9 mouse cellular contexts compared by ENCODE assay signal in genomic region chr17:8340407-8341359, GRCm38 (mm10). TPM values are rescaled to one million over a fixed set of nuclear protein-coding genes. Genes with fewer than 3 reads are reported as not detected.
DNase-seq lines count a peak whose midpoint lies in the region; ATAC-seq lines count a peak whose summit lies in the region.
"Had no signal": no experiment of that assay in that cellular context is flagged by ENCODE, and none has a peak within 500 bp of the region (broad histone marks: within the 10 kb centered on the region; RNA-seq: fewer than 3 reads in every experiment).

No protein-coding gene starts in this region.

- H3K4me2 ChIP-seq in forebrain, embryonic 16.5 days (ENCODE audit: low read length): peak overlapping the region; percentile 91
- H3K4me2 ChIP-seq in intestine, embryonic 15.5 days (replicated peaks): peak overlapping the region; percentile 99
- peak overlapping the region; percentile 62 for H3K4me2 ChIP-seq in liver, embryonic 13.5 days
- peak overlapping the region; percentile 98 for H3K4me2 ChIP-seq in neural tube, embryonic 12.5 days (replicated peaks)

- 1% methylated on average over 75 of the region's 92 CpGs for WGBS in heart, embryonic 10.5 days
- under 1% methylated on average over 65 of the region's 92 CpGs for WGBS in forebrain, embryonic 16.5 days
- under 1% methylated on average over 50 of the region's 92 CpGs for WGBS in intestine, embryonic 15.5 days
- WGBS in liver, embryonic 13.5 days (ENCODE audit: insufficient replicate concordance): 2% methylated on average over 71 of the region's 92 CpGs
- WGBS in neural tube, embryonic 12.5 days: under 1% methylated on average over 77 of the region's 92 CpGs

- H3K27me3 ChIP-seq in heart, embryonic 10.5 days (ENCODE audit: insufficient read depth, poor library complexity, severe bottlenecking): peaks cover 76% of the 10 kb centered on the region
- no peaks in the 10 kb centered on the region for H3K27me3 ChIP-seq in forebrain, embryonic 16.5 days (replicated peaks; ENCODE audit: control insufficient read depth, insufficient read depth, low read length)
- H3K27me3 ChIP-seq in intestine, embryonic 15.5 days (replicated peaks): peaks cover 44% of the 10 kb centered on the region
- H3K27me3 ChIP-seq in liver, embryonic 13.5 days: peaks cover 53% of the 10 kb centered on the region
- peaks cover 44% of the 10 kb centered on the region for H3K27me3 ChIP-seq in neural tube, embryonic 12.5 days (replicated peaks)
- H3K27me3 ChIP-seq: CH12.LX had no signal

- H3K36me3 ChIP-seq in heart, embryonic 10.5 days: no peaks in the 10 kb centered on the region
- no peaks in the 10 kb centered on the region for H3K36me3 ChIP-seq in forebrain, embryonic 16.5 days (ENCODE audit: control insufficient read depth, insufficient read depth)
- no peaks in the 10 kb centered on the region for H3K36me3 ChIP-seq in intestine, embryonic 15.5 days
- H3K36me3 ChIP-seq in liver, embryonic 13.5 days: no peaks in the 10 kb centered on the region
- H3K36me3 ChIP-seq in neural tube, embryonic 12.5 days: no peaks in the 10 kb centered on the region

- H3K27ac ChIP-seq in heart, embryonic 10.5 days: peak overlapping the region; percentile 74
- peak overlapping the region; percentile 82 for H3K27ac ChIP-seq in forebrain, embryonic 16.5 days (ENCODE audit: low read length)
- H3K27ac ChIP-seq in intestine, embryonic 15.5 days: no peak overlapping the region
- no peak overlapping the region for H3K27ac ChIP-seq in liver, embryonic 13.5 days
- no peak overlapping the region for H3K27ac ChIP-seq in neural tube, embryonic 12.5 days

- DNase-seq in heart, embryonic 10.5 days (ENCODE audit: low spot score): no peak
- no peak for DNase-seq in heart, adult 9 months (ENCODE audit: low spot score in 2 of 2)
- DNase-seq in cerebellum, adult 11-12 months: peak; percentile 35
- DNase-seq in liver, embryonic 13.5 days: no peak
- DNase-seq in spleen, postnatal 36 days (ENCODE audit: low spot score in 2 of 2): no peak

- H3K9me3 ChIP-seq in heart, embryonic 10.5 days: no peaks in the 10 kb centered on the region
- H3K9me3 ChIP-seq in forebrain, embryonic 16.5 days (ENCODE audit: control insufficient read depth, low read length): no peaks in the 10 kb centered on the region
- H3K9me3 ChIP-seq in intestine, embryonic 15.5 days: no peaks in the 10 kb centered on the region
- H3K9me3 ChIP-seq in liver, embryonic 13.5 days (replicated peaks): no peaks in the 10 kb centered on the region
- H3K9me3 ChIP-seq in neural tube, embryonic 12.5 days: no peaks in the 10 kb centered on the region

- peak overlapping the region; percentile 71 for H3K4me3 ChIP-seq in heart, embryonic 10.5 days
- peak overlapping the region; percentile 70 for H3K4me3 ChIP-seq in forebrain, embryonic 16.5 days (replicated peaks; ENCODE audit: low read length)
- peak overlapping the region; percentile 50 for H3K4me3 ChIP-seq in intestine, embryonic 15.5 days (replicated peaks)
- H3K4me3 ChIP-seq in liver, embryonic 13.5 days (replicated peaks): peak overlapping the region; percentile 47
- peak overlapping the region; percentile 62 for H3K4me3 ChIP-seq in neural tube, embryonic 12.5 days

- H3K9ac ChIP-seq in forebrain, embryonic 16.5 days (replicated peaks; ENCODE audit: low read depth, low read length): peak overlapping the region; percentile 92
- H3K9ac ChIP-seq in intestine, embryonic 15.5 days: peak overlapping the region; percentile 54
- no peak overlapping the region for H3K9ac ChIP-seq in liver, embryonic 13.5 days
- peak overlapping the region; percentile 79 for H3K9ac ChIP-seq in neural tube, embryonic 12.5 days

- ATAC-seq in forebrain, embryonic 16.5 days: peak; percentile 81
- ATAC-seq in intestine, embryonic 15.5 days: peak; percentile 69
- ATAC-seq in liver, embryonic 13.5 days (ENCODE audit: low read depth): no peak
- ATAC-seq in neural tube, embryonic 12.5 days (ENCODE audit: low FRiP score, low read depth): peak; percentile 80

- peaks cover 17% of the 10 kb centered on the region for H3K4me1 ChIP-seq in heart, embryonic 10.5 days
- peaks cover 30% of the 10 kb centered on the region for H3K4me1 ChIP-seq in forebrain, embryonic 16.5 days (replicated peaks; ENCODE audit: control insufficient read depth, insufficient read depth, low read length)
- H3K4me1 ChIP-seq in intestine, embryonic 15.5 days (replicated peaks): peaks cover 15% of the 10 kb centered on the region
- H3K4me1 ChIP-seq in liver, embryonic 13.5 days (replicated peaks): peaks cover 11% of the 10 kb centered on the region; the same call in 1 of the 2 replicates
- H3K4me1 ChIP-seq in neural tube, embryonic 12.5 days: peaks cover 22% of the 10 kb centered on the region

RNA-seq across cellular contexts. Expression of gene Prr18, which starts 3.4 kb away (rescaled TPM):
- polyA plus RNA-seq in heart, embryonic 10.5 days (2016; fragmentation: Nextera tagmentation; extraction: Ambion mirVana): 0.07 and 0.11 TPM in 2 replicates
- polyA plus RNA-seq in forebrain, embryonic 16.5 days (2015; fragmentation: Nextera tagmentation; extraction: Ambion mirVana): 10.5 and 12.2 TPM in 2 replicates
- 0.39 and 0.61 TPM in 2 replicates for polyA plus RNA-seq in intestine, embryonic 15.5 days (2015; fragmentation: Nextera tagmentation; extraction: Ambion mirVana)
- 0.05 and 0.09 TPM in 2 replicates for polyA plus RNA-seq in liver, embryonic 13.5 days (2015; fragmentation: Nextera tagmentation; extraction: Ambion mirVana)
- 4.0 and 5.2 TPM in 2 replicates for polyA plus RNA-seq in neural tube, embryonic 12.5 days (2016; fragmentation: Nextera tagmentation; extraction: Ambion mirVana)

RNA-seq across cellular contexts. Expression of gene T2, which starts 15.1 kb away (rescaled TPM):
- polyA plus RNA-seq in heart, embryonic 10.5 days (2016; fragmentation: Nextera tagmentation; extraction: Ambion mirVana): 0.14 and 0.52 TPM in 2 replicates
- 0.22 and 0.37 TPM in 2 replicates for polyA plus RNA-seq in forebrain, embryonic 16.5 days (2015; fragmentation: Nextera tagmentation; extraction: Ambion mirVana)
- polyA plus RNA-seq in intestine, embryonic 15.5 days (2015; fragmentation: Nextera tagmentation; extraction: Ambion mirVana): 0.13 and 0.27 TPM in 2 replicates
- 0.09 TPM in 1 of 2 replicates, not detected in the other for polyA plus RNA-seq in liver, embryonic 13.5 days (2015; fragmentation: Nextera tagmentation; extraction: Ambion mirVana)
- polyA plus RNA-seq in neural tube, embryonic 12.5 days (2016; fragmentation: Nextera tagmentation; extraction: Ambion mirVana): 0.41 and 0.44 TPM in 2 replicates

RNA-seq across cellular contexts. Expression of gene Sft2d1, which starts 29.8 kb away (rescaled TPM):
- polyA plus RNA-seq in heart, embryonic 10.5 days (2016; fragmentation: Nextera tagmentation; extraction: Ambion mirVana): 79.4 and 85.3 TPM in 2 replicates
- 141 and 165 TPM in 2 replicates for polyA plus RNA-seq in forebrain, embryonic 16.5 days (2015; fragmentation: Nextera tagmentation; extraction: Ambion mirVana)
- 78.7 and 79.0 TPM in 2 replicates for polyA plus RNA-seq in intestine, embryonic 15.5 days (2015; fragmentation: Nextera tagmentation; extraction: Ambion mirVana)
- polyA plus RNA-seq in liver, embryonic 13.5 days (2015; fragmentation: Nextera tagmentation; extraction: Ambion mirVana): 56.6 and 62.3 TPM in 2 replicates
- polyA plus RNA-seq in neural tube, embryonic 12.5 days (2016; fragmentation: Nextera tagmentation; extraction: Ambion mirVana): 104 and 109 TPM in 2 replicates

RNA-seq across cellular contexts. Expression of gene Mpc1, which starts 58.0 kb away (rescaled TPM):
- polyA plus RNA-seq in heart, embryonic 10.5 days (2016; fragmentation: Nextera tagmentation; extraction: Ambion mirVana): 96.2 and 144 TPM in 2 replicates
- polyA plus RNA-seq in forebrain, embryonic 16.5 days (2015; fragmentation: Nextera tagmentation; extraction: Ambion mirVana): 343 and 355 TPM in 2 replicates
- 192 and 199 TPM in 2 replicates for polyA plus RNA-seq in intestine, embryonic 15.5 days (2015; fragmentation: Nextera tagmentation; extraction: Ambion mirVana)
- polyA plus RNA-seq in liver, embryonic 13.5 days (2015; fragmentation: Nextera tagmentation; extraction: Ambion mirVana): 125 and 127 TPM in 2 replicates
- polyA plus RNA-seq in neural tube, embryonic 12.5 days (2016; fragmentation: Nextera tagmentation; extraction: Ambion mirVana): 162 and 168 TPM in 2 replicates

Comparison
In these comparisons a context has a peak if more than half of its experiments do, and no peak if none do; other contexts are left out.
1. H3K27ac ChIP-seq: peak in heart, embryonic 10.5 days (single experiment) and forebrain, embryonic 16.5 days (single experiment); none in intestine, embryonic 15.5 days (single experiment), liver, embryonic 13.5 days (single experiment) and neural tube, embryonic 12.5 days (single experiment).
2. Peak in every context shown above with its lines, with median percentiles within 50 percentile points of each other: H3K4me3 ChIP-seq and H3K4me2 ChIP-seq.